Mouse (Mus musculus) urinary bladder, postnatal 25 days (tissue): ENCODE measurements at regions not wholly inside any gene's neighbourhood (a gene's known extent, or its start where the extent isn't known, plus 50 kb on each side); places are given as distances from the start of the nearest gene placed in this dataset.

Source experiments
- DNase-seq: peaks from one replicate; pipeline ENCODE4 v3.0.0; 2022; ENCODE audit warnings: low spot score

DNA sequence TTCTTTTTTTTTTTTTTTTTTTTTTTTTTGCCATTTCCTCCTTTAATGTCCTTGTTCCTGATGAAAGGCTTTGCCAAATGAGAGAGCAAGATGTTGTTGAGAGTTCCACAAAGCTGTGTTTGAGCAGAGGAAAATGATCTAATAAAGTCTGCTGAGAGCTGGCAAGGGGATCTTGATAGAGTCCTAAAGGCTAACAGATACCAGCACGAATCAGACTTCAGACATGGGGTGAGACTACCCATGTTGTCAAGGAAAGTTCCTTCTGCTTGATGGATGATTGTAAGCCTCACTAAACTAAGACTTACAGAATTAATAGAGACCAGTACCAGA, 665.2 kb upstream of the Fam92a start:
- DNase-seq, result no peak

DNA sequence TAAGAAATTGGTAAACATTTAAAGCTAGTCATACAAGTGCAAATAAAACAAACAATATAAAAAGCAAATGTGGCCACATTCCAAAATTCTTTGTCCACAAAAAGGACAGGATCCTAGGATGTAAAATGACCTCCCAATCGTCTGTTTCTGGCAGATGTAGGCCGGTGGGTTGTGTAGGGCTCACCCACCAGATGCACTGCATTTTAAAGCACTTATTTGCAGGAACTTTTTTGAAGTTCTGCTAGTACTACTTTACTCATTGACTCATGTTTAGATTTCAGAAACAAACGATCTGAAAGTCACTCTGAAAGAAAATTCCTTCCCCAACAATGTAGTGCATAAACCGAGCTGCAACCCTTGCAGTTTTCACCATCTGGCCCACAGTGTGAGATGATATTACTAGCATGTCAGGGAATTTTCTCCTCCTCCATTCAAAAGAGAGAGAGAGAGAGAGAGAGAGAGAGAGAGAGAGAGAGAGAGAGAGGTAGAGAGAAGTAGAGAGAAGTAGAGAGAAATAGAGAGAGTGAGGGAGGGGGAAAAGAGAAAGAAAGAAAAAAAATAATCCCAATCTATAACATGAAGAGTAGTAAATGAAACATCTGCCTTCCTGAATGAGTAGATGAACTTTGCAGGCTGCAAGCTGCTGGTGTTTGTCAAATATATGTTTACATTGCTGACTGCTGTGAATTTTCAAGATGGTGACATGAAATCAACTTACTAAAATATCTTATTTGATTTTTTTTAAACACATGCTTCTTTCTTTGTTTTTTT, 664.7 kb upstream of the Fam92a start:
- DNase-seq, result no peak

DNA sequence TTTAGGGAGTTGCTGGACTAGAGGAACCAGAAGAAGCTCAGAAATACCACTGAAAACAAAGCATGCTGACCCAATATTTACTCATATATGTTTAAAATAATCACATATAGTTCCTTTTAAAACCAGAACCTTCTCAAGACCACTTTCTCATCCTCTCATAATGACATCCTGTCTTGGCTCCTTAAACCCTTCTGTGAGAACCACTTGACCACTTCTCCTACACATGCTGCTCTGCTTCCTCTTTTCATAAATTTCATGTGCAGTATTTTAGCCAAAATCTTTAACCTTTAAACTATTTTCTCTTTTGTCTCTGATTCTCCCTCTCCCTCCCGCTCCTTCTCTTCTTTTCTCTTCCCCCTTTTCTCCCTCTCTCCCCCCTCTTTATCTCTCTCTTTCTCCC, 654.6 kb upstream of the Fam92a start:
- no peak for DNase-seq

DNA sequence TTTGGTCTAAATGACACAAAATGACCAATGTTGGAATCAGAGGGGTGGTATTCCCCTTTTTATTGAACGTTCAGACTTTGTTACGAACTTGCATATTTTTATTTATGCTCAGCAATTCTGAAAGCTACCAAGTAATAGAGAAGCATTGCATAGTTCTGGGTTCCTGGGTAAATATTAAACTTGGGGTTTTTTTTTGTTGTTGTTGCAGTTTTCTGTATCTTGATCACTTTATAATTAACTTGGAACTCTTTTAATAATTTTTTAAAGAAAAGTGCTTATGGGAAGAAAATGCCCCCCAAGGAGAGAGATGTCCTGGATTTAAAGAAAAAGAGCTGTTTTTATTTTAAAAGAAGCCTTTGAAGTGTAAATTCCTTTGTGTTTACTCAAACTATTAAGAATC, 642.4 kb upstream of the Fam92a start:
- no peak for DNase-seq

DNA sequence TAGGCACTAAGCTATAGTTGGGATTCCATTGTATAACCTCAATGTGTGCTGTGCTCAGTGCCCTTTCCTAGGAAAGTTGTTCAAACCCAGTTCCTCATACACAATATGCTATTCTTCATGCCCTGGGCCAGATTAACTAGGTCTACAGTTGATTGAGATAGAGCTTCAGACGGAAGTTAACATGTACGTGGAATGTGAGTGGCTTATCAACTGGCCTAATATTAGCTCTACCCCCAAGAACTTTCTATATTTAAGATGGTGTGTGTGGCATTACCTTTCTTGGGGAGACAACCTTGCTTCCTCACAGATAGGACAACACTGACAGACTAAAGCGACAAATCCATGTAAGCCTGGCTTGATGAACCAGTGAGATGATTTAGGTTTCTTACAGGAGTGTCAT, 629.4 kb upstream of the Fam92a start:
- DNase-seq, result no peak

DNA sequence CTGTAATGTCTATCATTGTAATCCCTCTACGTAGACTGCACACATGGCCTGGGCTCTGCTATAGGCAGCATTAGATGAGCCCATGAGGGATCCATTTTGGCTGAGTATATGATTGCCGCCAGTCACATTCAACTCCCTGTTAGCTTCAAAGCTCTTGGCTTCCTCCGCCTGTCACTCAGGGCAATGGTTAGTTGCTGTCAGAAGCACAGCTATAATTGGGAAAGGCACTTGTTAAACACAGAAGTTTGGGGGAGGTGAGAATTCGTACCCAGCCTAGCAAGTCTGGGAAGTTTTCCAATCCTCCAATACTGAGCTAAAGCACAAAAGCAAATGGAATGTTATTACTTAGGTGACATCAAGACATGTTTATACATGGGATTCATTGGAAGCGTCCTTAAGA, 627.7 kb upstream of the Fam92a start:
- DNase-seq, result no peak

DNA sequence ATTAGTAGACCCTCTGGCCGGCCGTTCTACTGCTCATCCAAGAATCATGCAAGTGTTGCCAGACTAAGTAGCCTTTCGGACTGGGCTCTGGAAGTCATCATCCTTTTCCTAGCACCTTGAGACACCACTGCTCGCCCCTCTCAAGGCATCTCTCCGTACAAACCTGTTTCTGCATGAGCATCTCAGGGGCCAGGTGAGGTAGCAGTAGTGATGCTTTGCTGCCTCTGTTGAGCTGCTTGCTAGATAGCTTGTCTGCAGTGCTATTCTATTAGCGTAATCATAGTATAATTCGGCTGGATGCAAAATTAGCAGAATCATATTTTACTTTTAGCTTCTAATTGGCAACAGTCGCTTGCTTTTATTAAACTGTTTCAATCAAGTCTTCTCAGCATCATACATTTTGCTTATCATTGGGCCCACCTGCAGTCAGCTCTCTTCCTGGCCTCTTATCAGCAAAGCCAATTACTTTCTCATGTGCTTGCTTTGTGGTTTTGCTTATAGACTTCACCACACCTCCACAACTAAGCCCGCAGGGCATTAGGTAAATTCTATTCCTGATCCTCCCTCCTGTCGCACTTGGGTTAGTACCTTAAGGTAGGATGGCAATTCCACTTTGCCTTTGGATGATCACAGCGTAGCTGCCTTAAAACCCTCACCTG, 621.1 kb upstream of the Fam92a start:
- DNase-seq, result no peak

DNA sequence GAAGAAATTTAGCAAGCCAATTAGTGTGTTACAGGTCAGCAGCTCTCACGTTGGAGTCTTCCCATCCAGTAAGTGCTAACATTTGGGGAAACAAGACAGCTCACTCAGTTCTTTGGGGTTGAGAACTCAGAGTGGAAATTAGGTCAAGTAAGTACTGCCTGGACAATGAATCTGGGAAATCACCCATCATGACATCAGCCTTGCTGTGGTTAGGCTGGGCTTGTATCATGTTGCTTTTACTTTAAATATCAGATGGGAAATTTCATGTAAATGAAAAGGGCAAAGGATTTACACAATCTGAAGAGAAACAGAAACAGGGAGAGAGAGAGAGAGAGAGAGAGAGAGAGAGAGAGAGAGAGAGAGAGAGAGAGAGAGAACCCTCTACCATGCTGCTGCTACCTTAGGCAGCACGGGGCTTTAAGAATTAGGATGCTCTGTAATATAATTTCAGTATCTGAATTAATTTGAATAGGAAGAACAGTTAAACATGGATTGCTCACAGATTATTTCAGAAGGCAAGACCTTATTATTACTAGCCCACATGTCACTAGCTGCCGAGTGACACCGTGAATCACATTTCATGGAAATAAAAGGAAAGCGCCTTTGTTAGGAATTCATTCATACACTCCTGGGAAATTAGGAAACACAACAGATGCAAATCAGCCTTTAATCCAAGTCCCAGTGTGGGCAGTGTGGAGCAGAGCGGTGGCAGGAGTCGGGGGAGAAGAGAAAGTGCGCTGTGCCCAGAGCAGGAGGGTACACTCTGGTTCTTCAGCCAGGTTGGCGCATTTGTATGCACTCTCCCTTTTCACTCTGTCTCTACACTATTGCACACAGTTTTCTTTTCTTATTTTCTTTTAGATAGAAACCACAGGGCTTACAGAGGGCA, 620.2 kb upstream of the Fam92a start:
- DNase-seq, result no peak

DNA sequence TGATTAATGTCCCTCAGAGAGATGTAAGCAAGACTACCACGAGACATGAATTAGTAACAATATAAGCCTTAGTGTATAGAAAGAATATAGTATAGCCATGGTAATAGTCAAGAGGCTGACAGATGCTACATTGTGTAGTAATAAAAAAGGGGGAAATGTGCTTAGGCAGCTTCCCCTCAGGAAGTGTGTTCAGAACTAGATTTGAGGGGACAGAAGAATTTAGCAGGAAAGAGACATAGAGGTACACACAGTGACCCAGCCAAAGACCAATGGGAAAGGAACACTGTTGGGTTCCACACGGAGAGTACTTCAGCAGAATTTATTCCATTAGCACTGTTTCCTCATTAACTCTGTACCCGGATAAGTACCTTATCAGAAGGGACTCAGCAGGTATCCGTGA, 614.0 kb upstream of the Fam92a start:
- no peak for DNase-seq

DNA sequence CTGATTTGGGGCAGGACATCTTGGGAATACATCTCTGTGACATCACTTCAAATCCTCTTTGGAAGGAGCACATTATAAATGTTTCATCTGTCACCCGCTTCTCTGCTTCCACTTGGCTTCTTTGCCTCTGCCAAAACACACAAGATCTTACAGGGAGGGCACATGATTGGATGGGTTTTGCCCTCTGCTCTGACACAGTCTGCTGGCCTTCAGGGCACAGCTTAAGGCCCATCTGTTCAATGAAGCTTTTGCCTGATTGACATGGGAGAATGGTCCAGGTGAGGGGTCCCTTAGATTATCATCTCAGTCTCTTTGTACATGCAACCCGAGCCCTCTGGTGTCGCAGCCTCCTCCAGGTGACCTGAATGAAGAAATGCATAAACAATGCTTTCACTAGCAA, 612.7 kb upstream of the Fam92a start:
- DNase-seq, result no peak

DNA sequence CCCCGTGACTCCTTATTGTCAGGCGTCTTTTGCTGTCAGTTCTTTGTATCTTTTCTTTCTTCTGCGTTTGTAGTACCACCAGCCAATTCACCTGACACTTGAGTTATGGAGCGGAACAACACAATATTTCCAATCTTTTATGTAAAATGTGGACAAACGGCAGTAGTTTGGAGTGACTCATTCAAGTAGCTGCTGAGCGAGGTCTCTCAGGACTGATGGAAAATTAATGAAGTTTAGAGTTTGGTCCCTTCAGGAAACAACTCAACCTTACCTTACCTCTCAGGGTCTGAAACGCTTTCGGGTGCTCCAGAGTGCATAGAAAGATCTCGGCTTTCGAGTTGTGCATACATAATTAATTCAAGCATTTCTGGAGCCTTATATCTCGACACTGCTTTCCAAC, 612.3 kb upstream of the Fam92a start:
- no peak for DNase-seq

DNA sequence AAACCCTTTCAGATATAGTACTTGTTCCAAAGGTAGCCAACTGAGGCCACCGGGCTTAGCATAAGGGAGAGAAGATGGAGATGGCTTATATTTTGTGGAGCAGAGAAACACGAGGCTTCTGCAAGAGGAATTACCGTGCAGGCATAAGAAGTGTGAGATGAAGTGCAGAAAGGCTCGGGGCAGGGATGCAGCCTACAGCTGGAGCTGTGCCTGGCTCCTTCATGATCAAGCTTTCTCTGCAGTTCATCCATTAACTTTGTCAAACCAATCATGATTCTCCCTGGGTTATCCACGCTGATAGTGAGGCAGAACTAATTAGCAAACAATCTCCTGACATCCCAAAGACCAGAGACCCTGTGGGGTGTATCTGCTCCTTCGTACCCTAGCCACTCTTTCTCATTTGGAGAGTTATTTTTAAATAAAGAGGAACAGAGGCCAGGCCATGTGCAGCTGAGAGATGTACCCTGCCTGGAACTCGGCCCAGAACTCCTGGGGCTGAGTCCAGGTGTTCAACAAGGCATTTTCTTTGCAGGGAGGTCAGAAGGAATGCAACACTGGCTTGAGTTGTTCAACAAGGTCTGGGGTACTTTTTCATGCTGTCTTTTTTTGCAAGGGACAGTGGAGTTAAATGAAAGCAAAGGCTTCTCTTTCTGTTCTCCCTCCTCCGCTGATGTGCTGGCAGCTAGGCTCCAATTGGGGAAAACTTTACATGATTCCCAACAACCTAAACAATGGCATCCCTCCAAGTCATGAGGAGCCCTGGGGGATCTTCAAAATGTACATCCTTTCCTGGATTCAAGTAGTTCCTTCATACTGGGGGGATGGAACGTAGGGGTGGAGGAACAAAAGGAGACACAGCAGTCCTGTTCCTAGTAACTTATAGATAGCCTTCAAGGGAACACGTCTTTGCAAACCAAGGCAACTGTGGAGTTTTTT, 610.4 kb upstream of the Fam92a start:
- DNase-seq, result no peak

DNA sequence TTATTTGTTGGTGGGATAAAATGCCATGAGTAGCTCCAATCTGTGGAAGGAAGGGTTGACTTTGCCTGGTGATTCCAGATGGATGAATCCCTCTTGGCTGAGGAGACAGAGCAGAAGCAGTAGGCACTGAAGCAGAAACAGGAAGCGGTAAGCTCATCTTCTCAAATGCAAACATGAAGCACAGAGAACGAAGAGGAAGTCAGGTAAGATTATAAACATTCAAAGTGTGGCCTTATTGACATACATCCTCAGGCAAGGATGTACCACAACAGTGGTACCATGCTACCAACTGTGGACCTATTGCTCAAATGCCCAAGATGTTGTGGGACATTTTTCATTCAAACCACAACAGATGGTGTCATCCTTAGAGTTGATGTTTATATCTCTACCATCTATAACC, 608.4 kb upstream of the Fam92a start:
- no peak for DNase-seq

DNA sequence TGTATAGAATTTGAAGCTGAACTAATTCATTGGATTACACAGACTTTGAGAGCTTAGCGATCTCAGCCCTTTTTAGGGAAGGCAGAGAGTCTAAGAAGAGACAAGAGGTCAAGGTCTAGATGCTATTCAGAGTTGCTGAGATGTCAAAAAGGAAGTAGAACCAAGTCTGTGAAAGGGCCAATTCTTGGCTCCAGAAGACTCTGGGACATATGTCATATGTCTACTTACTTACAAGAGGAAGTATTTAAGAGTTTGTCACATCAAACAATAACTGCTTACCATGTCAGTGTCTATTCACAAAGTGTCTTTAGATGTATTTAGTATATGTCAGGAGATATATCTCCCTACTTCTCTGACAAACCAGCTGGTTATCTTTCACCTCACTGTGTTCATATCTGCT, 607.4 kb upstream of the Fam92a start:
- DNase-seq, result no peak

DNA sequence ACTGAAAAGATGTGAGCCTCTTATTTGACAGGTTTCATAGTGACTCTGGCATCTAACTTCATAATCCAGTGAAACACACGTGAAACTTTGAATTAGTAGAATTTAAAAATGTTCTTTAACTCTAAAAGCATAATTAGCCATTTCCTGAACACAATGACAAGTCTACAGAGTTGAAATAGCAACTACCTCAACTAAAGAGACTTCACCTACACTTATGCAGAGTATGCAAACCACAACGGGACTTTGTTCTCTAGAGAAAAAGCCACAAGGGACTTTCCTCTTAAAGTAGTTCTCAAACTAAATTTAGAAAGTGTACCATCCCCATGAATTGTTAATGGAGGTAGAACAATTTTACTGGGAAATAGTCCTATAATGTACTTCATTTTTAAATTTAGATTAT, 606.3 kb upstream of the Fam92a start:
- no peak for DNase-seq

DNA sequence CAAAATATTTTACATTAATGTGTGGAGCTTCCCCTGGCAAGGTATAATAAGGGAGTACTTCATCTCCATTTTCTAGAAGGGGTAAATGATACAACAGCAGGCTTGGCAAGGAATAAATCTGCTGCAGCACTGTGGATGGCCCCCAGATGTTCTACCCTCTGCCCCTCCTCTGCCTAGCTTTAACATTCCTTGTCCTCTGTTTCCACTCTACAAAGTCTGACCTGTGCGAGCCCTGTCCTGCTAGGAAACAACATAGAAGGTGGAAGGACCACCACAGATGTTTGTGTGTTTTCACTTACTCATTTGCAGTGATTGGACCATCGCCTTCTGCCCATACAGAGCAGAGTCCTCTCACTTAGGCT, 604.4 kb upstream of the Fam92a start:
- no peak for DNase-seq

DNA sequence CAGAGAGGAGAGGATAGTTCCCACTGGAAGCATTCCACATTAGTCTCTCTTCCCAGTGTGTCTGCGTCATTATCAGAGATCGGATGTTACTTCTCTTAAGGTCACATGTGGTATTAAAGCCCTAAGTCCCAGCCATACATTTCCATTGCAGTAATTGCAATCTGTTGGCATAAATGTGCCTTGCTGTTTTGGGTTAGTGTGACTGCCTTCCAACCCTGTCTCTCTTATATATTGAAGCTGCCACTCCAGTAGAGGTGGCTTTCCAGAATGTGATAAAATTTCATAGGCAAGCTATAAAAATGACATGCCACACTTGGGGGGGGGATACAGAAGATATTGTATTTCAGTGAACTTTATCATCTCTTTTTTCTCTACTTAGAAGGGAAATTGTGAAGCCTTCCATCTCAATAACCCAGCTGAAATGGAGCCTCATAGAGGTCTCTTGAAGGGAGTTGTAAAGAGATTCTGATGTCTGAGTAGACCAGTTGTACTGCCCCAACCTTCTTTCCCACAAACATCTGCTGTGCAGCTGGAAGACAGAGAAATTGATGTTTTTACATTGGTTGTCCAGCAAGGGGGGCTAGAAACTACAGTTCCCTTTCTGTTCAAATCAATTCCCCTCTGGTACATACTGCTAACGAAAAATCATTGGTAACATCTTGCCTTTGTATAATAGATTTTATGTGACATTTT, 603.9 kb upstream of the Fam92a start:
- no peak for DNase-seq

DNA sequence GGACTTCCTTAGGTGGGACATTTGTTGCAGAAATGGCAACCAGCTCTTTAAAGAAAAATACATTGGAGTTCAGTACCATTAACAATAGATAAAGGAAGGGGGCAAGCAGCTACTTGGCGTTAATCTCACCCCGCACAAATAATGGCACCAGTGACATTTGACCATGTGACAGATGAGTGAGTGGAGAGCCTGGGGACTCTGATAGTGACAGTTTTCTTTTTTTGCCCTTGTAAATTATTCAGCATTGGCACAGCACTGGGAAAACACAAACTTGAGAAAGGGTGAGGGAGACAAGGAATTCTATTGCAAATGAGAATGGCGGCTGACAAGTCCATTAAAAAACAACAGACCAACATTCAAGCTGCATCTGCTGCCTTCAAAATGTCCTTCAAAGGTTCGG, 603.3 kb upstream of the Fam92a start:
- DNase-seq, result no peak

DNA sequence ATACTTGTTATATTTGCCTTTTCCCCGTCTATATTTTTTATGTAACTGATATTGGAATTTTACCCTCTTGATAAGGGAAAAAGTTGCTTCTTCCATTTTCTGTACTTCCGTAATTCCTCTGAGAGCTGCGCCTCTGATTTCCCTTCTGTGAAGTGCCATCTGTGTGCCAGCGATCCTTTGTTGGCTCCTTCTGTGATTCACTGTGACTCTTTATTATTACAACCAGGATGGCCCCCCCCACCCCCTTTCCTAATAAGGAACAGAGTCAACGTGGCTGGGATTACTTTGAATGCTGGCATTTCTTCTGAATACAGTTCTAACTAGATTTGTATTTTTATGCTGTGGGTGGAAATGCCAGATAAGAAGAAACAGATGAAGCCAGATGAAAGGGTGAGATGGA, 602.9 kb upstream of the Fam92a start:
- DNase-seq, result no peak

DNA sequence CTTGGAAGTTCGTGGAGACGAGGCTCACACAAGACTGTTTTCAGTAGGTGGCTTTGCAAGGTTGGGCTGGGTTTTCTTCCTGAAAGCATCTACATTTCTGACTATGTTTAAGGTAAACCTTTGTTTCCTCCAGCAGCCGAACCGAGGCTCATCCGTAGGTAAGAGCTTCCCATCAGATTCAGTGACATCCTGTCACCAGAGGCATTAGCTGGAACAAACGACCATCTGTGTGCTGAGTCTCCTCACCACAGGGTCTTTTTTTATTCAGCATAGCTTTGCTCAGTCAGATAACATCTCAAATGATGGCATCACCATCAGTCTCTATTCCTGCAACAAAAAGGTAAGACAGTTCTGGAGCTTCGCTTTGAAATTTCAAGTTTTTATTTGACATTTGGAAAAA, 601.4 kb upstream of the Fam92a start:
- DNase-seq, result no peak

DNA sequence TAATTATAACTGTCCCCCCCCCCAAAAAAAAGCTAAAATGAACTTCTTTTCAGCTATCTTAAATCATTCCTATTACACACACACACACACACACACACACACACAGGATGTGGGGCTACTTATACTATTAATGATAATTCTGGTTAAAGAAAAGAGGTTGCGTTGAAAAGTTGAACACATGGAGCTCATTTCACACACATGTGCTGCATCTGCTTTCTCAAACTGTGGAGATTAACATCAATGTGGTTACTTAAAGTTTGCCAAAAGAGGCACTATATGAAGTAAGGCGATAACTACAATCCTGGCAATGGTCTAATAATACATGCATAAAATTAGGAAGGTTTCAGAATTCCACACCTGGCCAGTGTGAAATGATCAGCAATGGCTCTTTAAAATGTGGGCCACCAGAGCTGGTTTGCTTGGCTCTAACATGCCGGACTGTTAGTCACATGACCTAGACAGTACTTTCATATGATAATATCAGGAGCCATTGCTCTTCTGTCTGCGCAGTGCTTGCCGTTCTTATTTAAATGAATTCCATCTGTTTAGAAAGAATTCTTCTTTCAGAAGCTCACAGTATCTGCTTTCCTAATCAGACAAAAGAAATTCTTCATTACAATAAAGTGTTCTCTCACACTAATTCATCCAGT, 598.4 kb upstream of the Fam92a start:
- no peak for DNase-seq
